Mouse (Mus musculus): ENCODE measurements around the gene Gatc.
"Not testable (repeated sequence)": the region's sequence is repeated elsewhere in the genome, so short reads cannot be mapped to it uniquely, and the experiment has no call there.

The Gatc gene

DNA sequence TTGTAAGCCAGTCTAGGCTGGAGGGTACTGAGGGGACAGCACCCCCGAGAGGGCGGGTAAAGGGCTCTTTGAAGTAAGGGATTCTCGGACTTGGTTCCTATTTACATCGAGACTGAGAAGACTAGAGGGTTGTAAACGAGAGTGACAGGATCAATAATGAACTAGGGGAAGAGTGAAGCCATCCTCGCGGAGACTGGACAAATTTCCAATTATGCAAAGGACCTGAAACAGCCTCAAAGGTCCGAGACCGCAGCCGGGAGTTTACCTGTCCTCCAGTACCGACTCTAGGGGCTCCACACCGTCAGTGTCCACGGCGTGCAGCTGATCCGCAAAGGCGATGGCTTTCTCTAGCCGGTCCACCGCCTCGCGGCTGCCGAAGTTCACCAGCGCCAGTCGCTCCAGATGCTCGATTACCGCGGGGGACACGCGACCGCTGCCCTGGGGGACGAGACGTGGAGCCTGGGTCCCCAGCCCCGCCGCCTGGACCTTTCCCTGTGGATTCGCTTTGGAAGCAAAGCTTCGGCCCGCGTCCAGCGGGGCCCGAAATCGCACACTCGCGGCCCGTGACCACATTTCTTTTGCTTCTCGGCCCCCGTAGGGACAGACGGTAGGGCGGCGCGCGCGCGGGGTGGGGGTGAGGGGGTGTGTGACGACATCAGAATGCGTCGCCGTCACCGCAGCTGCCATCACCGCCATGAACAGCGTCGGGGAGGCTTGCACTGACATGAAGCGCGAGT lies at the start of gene Gatc, which contains the start of gene Triap1:
Gene Gatc, minus strand, starts transcription at position 602 of the 737 bp plus-strand sequence.
Gene Triap1, plus strand, starts transcription at position 649 of the 737 bp plus-strand sequence.
- DNase-seq: peak; percentile 96

DNA sequence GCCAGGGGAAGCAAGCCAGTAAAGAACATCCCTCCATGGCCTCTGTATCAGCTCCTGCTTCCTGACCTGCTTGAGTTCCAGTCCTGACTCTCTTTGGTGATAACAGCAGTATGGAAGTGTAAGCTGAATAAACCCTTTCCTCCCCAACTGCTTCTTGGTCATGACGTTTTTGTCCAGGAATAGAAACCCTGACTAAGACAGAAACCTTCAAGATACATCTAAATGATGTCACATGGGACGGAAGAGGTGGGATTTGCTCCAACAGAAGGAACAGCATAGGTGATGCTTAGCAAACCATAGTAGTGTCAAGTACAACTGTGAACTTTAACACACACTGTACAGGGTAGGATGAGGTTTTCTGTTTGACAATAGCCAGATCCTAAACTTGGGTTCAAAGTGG lies 37.9 kb upstream of the Gatc start:
- DNase-seq: not testable (repeated sequence)

DNA sequence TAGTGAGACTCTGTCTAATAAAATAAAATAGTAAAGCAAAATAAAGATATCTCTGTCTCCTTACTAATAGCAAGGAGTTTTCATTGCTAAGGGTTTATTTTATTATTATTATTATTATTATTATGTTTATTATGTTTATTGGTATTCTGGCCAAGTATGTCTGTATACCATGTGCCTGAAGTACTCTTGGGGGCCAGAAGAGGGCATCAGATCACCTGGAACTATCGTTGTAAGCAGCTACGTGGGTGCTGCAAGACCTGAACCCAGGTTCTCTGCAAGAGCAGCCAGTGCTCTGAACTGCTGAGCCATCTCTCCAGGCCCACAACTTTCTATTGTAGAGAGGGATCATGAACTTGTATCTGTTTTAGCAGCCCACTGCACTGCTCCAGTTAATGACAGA lies 34.5 kb upstream of the Gatc start:
- DNase-seq: no peak

DNA sequence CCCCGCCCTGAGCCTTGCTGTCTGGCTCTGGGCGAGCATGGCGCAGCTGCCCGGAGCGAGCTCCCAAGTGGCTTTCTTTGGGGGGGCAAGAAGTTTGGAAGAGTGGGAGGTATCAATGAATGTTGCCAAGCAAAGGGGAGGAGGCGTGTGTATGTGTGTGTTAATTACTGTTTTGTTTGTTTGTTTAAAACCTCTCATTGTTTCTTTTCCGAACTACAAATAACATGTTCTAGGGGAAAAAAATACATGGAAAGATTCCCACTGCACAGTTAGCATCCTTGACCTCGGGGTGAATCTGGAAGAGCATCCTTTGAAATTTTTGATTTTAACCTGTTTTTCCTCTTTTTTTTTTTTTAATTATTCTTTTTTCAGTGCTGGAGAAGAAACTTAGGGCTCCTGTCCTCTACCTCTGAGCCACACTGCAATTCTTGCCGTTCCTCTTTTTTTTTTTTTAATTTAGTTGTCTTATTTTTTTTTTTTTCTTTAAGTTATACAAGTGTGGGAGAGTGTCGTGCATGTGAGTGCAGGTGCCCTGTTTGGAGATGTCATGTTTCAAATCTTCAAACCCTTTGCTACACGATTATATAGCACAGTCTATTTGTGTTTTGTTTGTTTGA lies 33.3 kb upstream of the Gatc start:
- DNase-seq: no peak

DNA sequence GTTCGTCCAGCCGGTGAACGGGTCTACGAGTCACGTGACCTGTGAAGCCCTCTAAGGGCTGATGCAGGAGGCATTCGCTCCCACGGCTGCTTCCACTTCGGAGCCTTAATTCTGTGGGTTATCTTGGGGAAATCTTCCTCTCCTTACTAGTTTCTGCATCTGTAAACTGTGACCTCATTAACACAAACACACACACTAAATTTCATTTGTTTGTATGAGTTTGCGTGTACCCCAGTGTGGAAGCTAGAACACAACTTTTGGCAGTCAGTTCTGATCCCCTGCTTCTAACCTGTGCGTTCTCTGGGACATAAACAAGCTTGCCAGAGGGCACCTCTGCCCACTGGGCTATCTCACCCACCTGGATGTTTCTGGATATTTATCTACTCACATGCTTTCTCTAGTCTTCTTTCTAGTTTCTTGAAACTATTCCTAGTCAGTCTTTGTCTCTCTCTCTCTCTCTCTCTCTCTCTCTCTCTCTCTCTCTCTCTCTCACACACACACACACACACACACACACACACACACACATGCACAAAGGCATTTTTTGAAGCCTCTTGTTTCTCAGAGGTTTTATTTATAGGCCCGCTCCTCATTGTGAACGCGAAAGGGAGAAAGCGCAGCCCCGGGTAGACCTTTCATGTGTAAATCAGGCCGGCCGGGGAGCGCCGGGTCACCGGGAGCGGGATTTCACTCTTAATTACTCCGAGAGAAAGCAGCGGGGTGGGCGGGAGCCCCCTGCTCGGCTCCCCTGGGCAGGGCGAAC lies 32.6 kb upstream of the Gatc start:
- no peak for DNase-seq

DNA sequence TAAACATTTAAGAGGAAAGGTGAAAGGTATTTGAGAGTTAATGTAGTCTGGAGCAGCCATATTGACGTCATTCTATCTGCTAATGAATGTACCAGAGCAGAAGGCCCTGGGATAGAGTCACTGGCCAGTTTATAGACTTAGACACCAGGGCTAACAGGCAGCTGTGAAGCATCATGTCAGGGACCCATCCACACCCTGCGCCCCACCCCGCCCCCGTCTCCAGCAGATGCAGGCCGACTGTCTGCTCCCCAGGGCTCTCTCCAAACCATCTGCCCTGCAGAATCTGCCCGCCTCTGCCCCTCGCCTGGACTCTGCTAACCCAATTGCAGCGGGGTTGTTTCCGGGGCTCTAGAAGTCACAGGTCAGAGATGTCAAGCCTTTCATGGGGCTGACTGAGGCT lies 30.8 kb upstream of the Gatc start:
- DNase-seq: no peak

DNA sequence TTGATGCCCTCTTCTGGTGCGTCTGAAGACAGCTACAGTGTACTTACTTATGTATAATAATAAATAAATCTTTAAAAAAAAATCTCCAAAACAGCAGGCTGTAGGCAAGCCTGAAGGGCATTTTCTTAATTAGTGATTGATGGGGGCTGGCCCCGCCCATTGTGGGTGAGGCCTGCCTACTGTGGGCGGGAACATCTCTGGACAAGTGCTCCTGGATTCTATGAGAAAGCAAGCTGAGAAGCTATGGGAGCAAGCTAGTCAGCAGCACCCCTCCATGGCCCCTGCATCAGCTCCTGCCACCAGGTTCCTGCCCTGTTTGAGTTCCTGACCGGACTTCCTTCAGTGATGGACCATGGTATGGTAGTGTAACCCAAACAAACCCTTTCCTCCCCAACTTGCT lies 23.8 kb upstream of the Gatc start:
- no peak for DNase-seq

DNA sequence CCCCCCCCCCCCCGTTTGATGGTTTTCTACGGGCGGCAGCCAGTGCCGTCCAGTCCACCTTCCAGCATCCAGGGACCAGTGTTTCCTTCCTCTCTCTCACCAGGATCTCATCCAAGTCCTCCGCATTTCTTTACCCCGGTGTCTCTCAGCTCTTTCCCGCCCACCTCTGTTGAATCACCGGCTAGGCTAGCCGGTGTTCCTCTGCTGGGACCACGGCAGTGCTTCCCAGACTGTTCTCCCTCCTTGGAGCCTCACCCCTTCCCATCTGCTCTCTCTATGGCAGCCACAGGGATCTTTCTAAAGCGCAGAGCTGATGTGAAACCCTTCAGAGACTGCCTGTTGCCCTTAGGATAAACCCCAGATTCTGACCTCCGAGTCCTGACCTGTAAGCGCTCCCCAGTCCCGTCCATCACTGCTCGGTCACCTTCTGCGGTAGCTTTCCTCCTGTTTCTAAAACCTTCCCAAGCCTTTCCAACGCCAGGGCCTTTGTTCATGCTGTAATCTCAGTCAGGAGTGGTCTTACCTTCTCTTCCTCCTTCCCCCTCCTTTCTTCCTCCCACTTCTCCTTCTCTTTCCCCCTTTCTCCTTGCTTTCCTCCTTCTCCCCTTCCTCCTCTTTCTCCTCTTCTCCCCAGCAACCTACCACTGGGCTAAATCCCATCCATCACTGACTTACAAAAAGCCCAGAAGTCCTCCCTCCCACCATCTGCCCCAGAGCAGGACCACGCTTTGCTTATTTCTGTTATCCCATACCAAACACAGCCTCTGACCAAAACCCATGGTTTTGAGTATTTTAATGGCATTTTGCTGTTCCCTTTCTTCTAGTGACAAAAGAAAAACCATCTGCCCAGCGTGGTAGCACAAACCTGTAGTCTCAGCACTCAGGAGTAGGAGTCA lies 22.1 kb upstream of the Gatc start:
- DNase-seq: no peak

DNA sequence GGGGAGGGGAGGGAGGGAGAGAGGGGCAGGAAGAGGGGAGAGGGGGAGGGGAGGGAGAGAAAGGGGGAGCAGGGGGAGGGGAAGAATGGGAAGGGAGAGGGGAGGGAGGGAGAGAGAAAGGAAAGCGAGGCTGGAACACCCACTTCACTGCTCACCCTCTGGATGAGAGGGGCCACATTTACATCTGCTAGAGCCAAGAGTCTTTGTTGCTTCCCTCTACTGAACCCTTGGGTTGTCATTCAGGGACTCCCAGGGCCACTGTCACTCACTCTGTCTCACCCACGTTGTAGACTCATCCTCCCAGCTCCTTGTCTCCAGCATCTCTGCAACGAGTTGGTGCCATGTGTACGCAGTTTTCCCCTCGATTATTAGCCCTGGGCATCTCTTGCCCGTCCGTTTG lies 21.2 kb upstream of the Gatc start:
- no peak for DNase-seq

DNA sequence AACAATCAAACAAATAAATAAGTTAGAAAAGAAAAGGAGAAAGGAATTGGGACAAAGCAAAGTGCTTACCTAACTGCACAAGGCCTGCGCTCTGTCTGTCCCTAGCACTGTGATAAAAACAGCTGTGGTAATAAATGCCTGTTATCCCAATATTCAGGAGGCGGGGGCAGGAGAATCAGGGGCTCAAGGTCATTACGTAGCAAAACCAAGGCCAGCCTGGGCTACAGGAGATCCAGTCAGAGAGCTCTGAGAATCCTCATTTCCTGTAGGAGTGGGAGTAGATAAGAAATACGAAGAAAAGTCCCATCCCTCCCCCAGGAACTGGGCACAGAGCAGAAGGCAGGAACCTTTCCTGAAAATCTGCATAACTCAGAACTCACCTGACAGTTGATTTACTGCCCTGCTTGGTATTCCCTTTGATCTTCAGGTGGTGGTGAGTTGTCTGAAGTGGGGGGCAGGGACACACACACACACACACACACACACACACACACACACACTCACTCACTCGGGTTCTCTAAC lies 18.9 kb upstream of the Gatc start:
- DNase-seq: no peak

DNA sequence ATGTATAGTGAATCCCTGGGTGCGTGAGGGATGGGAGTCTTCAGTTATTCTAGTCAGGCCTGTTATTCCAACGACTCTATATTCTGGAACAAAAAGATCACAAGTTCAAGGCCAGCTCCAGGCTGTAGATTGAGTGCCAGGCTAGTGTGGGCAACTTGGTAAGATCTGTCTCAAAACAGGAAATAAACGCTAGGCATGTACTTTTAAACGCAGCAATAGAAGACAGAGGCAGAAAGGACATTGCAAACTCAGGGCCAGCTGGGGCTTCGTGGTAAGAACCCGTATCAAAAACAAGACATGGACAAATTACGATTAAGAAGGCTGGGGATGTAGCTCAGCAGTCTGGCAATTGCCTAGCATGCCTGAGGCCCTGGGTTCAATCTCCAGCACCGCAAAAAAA lies 18.5 kb upstream of the Gatc start:
- DNase-seq: no peak

DNA sequence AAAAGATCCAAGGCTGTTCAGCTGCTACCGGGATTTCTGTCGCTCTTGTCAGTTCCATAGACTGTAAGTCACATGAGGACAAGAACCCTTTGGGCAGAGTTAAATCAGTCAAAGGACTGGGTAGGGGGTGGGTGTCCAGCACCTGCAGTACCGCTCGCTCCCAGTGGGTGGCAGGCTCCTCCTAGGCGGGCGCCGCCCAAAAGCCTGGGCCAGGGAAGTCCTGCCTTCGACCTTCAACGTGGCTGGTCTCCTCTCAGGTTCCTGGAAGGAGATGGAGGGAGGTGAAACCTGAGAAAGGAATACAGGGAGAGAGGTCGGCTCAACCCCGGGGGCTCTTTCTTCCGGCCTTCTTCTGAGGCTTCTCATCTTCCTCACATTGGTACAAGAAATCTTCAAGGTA lies 17.9 kb upstream of the Gatc start:
- peak; percentile 91 to 95 for DNase-seq

DNA sequence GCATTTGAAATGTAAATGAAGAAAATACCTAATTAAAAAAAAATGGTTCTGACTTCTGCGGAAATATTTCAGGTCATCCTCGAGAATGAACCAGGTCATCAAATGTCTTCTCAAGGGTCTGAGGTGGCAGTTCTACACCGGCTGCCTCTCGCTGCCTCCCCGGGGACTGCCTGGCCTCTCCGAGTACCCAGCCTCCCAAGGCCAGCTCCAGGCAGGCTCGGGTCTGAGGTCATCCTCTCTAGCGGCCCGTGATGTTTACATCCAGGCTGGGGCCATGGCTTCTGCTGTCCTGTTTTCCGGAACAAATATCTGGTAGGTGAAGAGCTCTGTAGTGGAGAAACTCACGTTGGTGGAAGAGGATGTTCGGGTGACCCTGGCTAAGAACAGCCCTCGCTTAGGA lies 14.1 kb upstream of the Gatc start:
- DNase-seq: no peak

DNA sequence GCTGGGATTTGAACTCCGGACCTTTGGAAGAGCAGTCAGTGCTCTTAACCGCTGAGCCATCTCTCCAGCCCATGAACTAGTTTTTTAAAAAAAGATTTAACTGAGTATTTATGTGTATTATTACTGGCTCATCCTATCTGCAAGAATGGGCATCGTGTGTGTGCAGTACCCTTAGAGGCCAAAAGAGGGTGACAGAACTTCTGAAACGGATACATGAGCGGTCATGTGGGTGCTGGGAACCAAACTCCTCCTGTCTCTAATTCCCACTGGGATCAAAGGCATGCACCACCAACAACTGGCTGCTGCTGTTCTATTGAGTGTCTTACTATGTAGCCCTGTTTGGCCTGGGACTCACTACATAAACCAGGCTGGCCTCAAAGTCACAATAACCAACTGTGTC lies 10.4 kb upstream of the Gatc start:
- DNase-seq: no peak

DNA sequence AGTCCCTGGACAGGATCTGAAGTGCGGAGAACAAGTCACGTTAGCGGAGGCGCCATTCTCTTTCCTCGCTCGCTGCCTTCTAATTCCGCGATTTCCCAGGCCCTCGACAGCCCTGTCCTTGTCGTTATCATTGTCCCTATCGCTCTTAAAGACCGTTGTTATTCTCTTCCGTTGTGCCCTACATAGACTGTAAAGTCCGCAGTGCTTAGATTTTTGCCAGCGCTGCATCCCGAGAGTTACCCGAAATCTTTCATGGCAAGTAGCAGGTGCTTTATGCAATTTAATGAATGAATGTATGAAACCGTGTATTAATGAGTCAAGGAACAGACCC lies 8.2 kb upstream of the Gatc start:
- DNase-seq: no peak

DNA sequence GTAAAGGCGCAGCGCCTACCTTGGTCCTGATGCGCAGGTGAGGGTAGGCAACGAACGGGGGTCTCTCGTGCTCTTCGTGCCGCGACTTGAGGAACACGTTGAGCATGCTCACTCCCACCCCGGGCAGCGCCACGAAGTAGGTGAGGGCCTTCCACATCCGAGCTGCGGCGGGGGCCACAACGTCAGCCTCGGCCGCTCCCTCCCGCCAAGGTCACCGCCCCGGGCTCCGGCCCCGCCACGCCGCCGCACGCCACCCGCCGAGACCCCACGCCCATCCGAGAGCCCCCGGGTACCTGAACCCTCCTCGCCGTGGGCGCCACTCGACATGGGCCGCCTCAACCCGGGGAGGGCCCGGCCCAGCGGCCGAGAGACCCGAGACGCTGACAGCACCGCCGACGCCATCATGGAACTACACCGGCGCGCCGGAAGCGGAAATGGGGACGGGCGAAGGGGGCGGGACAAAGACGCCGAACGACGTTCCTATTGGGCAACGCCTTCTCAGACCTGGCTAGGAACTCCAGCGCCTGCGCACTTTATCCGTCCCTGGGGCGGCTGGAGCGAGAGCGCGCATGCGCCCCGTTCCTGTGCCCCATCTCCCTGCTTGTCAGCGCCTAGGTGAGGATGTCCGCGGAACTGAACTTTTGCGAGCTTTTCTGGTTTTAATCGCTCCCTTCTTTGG lies 7.7 kb upstream of the Gatc start, which contains the start of gene Cox6a1:
Gene Cox6a1, minus strand, starts transcription at position 436 of the 679 bp plus-strand sequence.
- peak; percentile 99 for DNase-seq

DNA sequence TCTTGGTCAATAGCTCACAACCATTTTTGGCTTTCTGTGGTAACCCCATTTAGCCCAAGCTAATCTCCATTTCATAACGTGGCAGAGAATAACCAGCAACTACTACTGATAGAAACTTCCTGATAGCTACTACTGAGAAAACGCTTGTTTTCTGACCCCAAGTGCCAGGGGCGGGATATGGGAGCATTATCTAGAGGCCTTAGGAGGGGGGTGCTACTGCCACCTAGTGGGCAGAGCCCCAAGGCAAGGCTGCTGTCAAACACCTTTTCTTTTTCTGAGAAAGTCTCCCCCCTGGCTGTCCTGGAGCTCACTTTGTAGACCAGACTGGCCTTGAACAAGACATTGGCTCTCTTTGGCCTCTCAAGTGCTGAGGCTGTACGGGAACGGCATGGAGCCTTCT lies 6.6 kb upstream of the Gatc start:
- peak; percentile 83 to 89 for DNase-seq

DNA sequence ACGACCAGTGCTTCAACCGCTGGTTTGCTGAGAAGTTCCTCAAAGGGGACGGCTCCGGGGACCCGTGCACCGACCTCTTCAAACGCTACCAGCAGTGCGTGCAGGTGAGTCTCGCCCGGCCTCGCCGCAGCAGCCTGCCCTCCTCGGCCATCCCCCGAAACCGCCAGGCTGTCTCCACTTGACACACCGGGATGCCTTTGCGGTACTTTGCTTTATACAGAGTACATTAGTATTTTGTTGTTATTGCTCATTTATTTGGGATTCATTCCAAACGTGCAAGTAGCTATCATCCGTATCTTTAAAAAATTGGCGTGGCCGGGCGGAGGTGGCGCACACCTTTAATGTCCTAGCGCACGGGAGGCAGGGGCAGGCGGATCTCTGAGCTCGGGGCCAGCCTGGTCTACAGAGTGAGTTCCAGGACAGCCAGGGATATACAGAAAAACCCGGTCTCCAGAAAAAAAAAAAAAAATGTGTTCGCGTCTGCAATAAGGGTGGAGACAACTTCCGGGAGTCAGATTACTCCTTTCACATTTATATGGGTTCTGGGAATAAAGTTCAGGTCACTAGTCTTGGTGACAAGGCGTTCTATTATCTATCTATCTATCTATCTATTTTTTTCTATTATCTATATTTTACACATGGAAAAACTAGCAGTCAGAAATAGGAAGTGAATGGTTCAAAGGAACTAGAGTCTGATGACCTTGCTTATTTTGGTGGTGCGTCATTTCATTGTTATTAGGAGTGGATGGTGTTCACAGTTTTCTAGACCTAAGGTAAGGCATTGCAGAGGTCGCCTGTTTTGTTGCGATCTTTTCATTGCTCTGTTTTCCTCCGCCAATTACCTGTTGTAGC lies 562 bp upstream of the Gatc start:
- no peak for DNase-seq

DNA sequence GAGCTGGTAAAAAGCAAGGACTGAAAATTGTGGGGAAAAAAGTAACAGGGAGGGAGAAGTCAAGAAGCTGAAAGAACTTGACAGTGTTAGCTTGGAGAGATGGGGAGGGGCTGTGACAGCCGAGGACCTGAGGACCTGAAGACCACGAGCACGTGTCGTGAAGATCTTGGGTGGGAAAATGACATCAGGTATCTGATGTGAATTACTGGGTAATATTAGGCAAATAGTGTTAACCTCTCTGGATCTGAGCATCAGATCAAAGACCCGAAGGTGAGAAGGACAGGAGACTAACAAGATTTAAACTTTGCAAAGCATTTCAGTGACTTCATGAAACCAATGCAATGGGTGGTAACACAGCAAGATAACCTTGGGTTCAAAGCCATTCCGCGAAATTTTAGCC lies 971 bp downstream of the Gatc start:
- DNase-seq: no peak

DNA sequence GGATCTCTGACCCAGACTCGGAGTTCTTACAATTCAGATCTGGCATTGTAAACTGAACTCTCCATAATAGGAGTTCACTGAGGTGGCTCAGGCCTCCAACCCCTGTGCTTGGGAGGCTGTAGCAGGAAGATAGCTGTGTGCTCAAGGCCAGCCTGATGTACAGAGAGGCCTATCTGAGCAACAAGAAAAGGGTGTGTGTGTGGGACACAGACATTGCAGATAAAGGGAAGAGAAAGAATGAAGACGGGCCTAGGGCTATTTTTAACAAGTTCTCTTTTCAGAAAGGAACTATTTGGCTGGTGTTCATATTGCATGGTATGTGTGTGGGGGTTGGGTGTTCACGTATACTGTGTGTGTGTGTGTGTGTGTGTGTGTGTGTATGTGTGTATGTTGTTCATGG lies 7.4 kb downstream of the Gatc start:
- no peak for DNase-seq

DNA sequence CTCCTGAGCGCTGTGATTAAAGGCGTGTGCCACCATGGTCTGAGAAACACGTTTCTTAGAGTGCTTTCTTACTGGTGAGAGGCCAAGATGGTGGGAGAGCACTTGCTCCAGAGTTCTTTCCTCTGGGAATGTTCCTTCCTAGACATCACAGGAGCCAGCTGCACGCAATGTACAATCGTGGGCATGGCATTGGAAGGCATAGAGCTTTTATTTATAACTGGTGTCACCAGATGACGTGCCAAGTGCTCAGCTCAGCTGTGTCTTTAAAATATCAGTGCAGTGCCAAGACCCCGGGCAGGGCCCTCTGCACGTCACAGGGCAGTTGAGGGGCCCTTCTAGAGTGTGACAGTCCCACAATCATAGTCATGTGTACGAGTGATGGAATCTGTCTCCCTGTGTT lies 10.0 kb downstream of the Gatc start:
- DNase-seq: no peak

All from cerebellum, postnatal 25 days (tissue).